Mouse (Mus musculus): ENCODE measurements around the gene Ppp1r3c. TPM values are rescaled to one million over a fixed set of nuclear protein-coding genes. Genes with fewer than 3 reads are reported as not detected.
"Not testable (repeated sequence)": the region's sequence is repeated elsewhere in the genome, so short reads cannot be mapped to it uniquely, and the experiment has no call there.

The Ppp1r3c gene
- total RNA-seq (2015) (not detected in 2 replicates), total RNA-seq (2017) (not detected in 2 replicates)

DNA sequence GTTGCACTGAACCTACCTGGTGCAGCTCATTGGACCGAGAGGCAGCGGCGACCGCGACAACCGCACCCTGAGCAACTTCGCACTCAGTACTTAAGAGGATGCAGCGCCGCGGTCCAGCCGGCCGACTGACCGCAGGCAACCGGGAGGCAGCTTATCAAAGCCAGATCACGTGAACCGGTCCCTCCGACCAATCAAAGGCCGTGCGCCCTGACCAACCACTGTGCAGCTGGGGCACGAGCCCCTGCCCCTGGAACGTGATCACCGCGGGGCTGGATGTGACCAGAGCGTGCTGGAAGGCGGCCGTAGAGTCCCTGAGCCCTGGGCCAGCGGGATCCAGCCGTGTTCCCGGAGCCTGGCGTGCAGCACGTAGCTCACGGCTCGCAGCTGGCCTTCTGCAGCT lies at the start of gene Ppp1r3c:
Gene Ppp1r3c, minus strand, starts transcription at position 117 of the 400 bp plus-strand sequence.
- peak; percentile 54 for ATAC-seq (ENCODE audit: poor library complexity, severe bottlenecking)

DNA sequence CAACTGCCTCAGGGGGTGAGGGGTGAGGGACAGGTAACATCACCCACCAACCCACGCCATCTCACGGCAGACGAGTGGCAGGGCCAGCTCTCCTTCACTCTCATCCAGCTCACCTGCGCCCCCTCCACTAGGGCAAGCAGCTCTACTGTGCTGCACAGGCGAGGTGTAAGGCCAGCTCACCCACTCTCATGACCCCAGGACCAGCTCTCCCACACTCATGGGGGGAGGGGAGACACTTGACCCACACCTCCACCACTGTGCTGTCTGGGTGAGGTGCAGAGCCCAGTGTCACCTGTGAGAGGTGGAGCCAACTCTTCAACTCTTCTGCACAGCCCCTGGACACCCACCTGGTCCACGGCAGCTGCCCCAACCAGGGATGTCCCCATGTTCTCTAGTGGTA lies 46.7 kb upstream of the Ppp1r3c start:
- no peak for ATAC-seq (ENCODE audit: poor library complexity, severe bottlenecking)

DNA sequence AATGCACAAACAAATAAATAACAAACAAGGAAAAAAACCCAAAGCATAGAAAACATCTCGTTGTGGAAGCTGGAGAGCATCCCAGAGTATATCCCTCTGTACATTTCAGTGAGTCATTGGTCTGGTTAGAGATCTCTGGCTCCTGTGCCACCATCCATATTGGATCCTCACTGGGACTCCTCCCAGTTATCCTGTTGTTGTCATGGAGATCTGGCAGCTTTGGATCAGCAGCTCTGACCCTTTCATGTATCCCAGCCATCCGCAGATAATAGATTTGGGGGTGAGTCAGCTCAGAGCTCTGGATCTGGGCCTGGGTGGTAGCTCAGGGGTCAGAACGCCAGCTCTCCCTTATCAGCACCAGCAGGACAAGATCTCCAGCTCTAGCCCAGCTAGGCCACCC lies 46.1 kb upstream of the Ppp1r3c start:
- no peak for ATAC-seq (ENCODE audit: poor library complexity, severe bottlenecking)

DNA sequence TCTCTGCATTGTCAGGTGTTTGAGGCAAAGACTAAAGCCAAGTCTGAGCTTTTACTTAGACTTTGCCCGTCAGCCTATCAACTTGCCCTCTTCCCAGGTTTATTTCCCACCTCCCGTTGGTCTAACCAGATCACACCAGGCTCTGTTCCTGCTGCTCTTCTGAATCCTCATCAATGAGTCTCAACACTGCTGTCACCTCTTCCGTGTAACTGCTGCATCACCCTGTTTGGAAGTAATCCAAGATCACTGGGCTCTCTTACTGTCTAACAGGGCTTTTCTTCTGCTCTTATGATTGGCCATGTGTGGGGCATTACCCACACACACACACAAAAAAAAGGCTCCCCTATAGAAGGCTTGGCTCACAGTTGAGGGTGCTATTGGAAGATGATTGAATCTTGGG lies 45.5 kb upstream of the Ppp1r3c start:
- no peak for ATAC-seq (ENCODE audit: poor library complexity, severe bottlenecking)

DNA sequence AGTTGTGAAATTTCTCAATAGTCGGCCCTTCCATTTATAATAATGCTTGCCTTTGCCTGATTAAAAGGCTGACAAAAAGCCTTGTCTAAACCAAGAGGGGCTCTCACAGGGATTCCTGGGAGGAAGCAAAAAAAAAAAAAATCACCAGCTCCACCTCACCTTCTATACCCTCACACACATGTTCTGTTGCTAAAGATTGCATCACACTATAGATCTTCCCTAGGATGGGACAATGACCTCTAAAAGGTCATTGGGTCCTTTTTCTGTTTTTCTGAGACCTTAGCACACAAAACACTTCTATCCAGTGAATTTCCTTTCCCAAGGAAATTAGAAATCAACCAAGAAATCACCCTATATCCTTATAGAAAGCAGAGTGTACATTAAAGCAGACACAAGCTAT lies 43.9 kb upstream of the Ppp1r3c start:
- ATAC-seq (ENCODE audit: poor library complexity, severe bottlenecking) = no peak

DNA sequence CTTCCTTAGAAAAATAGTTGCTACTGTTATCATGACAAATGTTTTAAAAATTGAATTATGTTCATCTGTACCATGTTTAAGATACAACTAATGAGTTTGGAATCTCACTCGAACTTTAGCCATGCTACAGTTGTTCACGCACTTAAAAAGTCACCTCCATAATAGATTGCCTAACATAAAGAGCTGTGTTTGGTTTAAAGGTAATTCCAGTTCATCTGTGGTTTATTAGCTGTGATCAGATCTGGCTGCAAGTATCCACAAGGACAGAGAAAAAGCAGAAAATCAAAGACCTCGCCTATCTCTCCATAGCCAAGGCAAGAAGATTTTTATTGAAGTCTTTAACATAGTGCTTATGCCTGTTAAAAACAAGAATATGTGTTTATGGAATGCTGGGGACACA lies 43.3 kb upstream of the Ppp1r3c start:
- no peak for ATAC-seq (ENCODE audit: poor library complexity, severe bottlenecking)

DNA sequence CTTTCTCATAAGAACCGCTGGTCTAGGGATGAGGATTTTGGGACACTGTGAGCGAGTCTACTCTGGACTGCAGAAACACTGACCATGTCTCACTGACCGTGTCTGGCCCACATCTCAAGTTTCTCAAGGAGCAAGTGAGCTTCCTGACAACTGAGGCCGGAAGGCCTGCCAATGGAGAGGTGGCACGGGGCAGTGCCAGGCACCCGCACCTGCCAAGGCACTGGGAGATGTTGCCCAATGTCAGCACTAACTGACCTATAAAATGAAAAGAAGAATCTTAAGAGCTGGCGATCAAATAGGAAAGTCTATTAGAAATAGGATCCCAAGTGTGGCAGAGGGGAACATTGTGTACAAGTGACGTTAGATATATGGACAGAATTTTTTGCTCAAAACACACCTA lies 39.1 kb upstream of the Ppp1r3c start:
- ATAC-seq (ENCODE audit: poor library complexity, severe bottlenecking) = no peak

DNA sequence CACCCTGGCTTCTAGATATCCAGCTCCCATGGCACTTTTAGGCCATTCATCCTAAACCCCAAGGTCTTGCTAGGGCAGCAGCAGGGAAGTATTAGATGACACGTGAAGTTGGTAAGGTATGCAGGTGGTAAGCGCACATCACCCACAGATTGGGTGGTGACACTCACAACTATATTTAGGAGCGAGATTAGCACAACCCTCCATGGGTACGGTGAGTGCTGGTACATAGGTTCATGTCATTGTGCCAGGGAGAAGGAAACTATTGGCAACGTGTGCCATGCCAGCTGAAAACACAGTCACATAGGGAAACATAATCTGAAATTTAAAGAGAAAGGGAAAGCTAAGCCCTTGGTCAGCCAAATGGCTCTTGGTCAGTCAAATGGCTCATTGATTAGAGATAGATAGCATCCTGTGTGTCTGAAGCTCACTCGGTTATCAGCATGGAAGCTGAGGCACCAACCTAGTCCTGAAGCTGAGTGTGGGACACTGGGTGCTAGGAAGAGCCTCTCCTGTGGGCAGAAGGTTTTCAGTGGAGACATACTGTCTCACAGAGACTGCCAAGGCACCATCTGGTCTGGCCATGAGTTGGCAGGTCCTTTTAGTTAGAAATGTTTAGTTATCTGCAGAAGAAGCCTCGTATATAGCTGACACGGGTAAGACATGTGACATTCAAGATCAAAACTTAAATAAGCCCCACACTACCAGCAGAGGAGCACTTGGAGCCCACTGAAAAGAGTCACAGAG lies 37.4 kb upstream of the Ppp1r3c start:
- no peak for ATAC-seq (ENCODE audit: poor library complexity, severe bottlenecking)

DNA sequence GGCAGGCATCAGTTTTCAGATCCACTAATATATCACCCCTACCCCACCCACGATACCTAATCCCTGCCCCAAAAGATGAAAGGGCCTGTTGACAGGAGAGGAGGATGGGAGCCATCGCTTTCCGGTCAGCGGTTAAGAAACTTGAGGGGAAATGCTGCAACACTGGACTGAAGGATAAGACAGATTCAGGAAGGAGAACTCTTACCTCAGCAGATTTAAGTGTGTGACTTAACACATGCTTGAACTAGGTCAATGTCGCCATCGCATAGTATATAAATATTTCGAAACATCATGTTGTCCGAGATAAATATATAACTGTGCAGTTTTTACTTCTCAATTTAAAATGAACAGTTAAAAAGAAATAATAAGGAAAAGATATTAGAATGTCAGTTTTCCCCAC lies 31.6 kb upstream of the Ppp1r3c start:
- peak; percentile 77 for ATAC-seq (ENCODE audit: poor library complexity, severe bottlenecking)

DNA sequence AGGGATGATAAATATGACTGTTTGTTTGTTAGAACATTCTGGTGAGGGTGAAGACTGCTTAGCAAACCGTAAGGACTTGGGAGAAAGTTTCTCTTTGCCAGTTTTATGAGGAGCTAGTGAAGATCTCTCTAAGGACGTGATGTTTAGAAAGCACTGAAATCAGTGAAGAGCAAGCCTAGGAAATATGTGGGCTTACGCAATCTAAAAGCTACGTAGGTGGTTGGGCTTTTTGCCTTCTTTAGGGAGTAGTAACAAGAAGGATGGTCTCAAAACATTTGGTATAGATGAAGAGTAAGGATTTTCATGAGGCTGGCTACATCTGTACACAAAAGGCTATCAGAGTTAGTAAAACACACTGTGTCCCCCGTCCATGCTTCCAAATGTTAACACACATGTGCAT lies 28.0 kb upstream of the Ppp1r3c start:
- no peak for ATAC-seq (ENCODE audit: poor library complexity, severe bottlenecking)

DNA sequence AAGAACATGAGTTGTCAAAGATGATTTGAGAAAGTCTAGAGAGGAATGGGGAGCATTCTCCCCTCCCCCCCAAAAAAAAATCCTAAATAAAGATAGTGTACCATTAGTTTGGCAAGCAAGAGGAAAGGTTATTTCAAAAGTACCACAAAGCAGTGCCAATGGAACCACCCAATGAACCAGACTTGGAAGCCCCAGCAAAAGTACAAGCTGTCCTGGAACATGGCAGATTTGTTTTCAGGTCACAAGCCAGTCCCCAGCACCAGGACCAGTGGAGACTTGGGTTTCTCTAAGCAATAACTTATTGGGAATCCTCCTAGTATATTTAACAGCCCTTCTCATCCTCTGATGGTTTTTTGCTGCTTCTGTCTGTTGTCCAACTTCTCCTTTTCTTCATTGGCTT lies 12.5 kb upstream of the Ppp1r3c start:
- no peak for ATAC-seq (ENCODE audit: poor library complexity, severe bottlenecking)

DNA sequence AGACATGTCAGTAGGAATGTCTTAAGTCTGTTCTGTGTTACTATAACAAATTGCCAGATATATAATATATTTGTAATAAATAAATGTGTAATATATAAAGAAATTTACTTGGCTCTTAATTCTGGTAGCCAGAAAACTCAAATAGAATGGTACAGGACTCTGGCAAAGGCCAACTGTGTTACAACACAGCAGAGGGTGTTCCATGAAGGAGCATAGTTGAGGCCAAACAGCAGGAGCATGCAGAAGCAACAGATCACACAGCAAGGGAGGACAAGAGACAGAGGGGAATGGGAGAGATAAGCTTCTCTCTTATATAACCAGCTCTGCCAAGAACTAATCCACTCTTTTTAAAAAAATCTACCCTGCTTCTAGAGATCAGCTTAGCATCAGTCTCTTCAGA lies 5.9 kb upstream of the Ppp1r3c start:
- no peak for ATAC-seq (ENCODE audit: poor library complexity, severe bottlenecking)

DNA sequence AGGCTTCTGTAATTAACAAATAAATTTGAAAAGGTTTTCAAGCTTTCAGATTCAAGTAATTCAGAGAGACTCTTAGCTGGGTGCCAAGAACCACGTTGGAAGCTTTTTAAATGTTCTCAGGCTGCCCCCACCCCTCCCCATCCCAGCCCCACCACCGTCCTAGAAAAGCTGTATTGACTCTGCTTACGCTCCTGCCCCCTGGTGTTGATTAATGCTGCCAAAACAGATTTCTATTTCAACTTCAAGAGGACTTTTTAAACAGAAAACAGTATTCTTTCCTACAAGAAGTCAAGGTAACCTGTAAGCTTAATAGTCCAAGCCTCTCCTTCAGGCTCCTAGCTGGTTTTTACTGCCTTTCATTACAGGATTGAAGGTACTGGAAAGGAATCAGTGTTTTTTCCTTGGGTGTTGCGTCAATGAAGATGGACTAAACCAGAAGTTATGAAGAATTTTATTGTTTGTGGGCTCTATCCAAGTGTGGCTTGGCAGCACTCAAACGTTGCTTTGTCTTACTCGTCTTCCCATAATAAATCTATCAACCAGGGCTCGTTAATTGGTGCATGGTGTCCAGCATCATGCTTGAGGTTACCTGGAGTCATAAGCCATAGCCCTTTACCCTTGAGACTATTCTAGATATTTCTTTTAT lies 3.2 kb upstream of the Ppp1r3c start:
- no peak for ATAC-seq (ENCODE audit: poor library complexity, severe bottlenecking)

DNA sequence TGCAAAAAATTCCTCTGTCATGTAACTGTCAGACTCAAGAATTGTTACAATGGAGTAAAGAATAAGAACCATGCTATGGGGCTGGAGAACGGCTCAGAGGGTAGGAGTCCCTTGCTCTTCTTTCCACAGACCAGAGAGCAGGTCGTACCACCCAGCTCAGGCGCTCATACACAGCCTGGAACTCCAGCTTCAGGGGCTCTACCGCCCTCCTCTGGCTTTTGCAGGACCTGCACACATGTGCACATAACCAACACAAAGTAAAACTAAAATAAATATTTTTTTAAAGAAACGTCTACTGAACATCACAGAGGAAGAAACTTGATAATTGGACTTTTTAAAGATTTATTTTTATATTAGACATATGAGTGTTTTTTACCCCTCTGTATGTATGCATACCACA lies 1.6 kb upstream of the Ppp1r3c start:
- no peak for ATAC-seq (ENCODE audit: poor library complexity, severe bottlenecking)

DNA sequence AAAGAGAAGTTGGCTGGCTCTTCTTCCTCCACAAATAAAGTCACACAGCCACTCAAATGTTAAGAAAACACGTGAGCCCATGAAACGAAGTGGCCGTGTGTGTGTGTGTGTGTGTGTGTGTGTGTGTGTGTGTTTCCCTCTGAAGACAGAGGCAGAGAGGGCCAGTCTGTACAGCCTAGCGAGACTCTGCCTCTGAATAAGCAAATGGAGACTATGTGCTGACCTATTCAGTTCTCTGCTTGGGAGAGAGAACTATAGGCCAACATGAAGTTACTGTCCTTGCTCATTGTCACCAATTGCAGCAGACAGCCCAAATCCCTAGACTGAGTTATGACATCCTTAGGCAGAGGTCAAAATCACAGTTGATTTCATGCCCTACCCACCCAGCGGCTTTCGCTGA lies 634 bp upstream of the Ppp1r3c start:
- no peak for ATAC-seq (ENCODE audit: poor library complexity, severe bottlenecking)

DNA sequence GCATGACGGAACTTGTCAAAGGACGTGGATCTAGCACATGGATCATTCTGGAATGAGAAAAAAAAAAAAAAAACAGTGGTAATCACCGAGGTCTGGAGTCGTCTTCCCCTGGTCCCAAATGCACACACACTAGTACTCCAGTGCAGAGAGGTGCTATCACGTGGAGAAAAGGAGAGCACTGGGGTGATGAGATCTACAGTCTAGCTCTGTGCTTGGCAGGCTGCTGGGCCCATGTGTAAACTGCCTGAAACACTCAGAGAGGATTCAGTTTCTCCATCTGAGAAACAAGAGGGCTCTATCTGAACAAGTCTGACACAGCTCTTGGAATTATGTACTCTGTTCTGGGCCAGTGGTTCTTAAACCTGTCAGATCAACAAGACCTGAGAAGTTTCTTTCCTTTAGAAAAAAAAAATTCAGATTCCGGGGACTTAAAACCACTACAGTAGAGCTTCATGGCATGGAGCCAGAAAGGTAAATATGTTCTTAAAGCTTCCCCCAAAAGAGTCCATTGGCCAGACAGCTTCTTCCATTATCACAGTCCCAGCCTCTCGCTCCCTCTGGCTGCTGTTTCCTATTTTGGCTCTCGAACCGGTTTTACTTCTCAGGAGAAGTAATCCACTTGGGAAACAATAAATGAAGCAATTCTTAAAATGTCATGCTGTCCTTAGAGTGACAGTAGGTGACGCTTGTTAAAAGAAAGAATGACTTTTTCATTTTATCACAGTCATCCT lies 2.0 kb downstream of the Ppp1r3c start:
- ATAC-seq (ENCODE audit: poor library complexity, severe bottlenecking) = no peak

DNA sequence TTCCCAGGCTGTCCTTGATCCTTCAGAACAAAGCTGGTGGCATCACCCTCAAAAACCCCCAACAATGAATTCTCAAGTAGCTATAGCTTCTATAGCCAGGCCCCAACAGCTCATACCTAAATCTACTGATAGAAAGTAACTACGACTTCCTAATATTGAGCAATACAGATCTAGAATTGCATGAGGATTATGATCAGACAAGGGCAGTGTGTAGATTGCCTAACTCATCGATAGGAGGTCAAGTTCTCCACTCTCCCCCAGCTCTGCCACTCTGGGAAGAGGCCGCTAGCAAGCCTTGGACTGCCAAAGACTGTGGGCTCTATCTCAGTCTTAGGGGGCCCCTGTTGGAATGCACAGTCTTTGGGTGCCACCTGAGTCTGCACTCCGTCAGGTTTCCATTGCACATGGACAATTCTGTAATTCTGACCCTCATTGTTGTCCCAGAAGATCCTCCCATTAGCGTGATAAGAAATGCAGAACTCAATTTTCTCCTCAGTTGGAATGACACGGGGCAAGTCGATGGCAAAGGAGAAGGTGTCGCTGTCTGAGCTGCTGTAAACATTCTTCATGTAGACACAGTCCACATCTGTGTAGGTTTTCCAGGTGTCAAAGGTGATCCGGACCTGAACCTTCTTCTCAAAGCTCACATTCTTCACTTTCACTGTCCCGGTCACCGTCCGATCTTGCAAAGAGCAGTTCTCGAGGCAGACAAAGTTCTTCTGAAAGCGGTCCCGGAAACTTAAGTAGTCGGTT lies 3.1 kb downstream of the Ppp1r3c start:
- no peak for ATAC-seq (ENCODE audit: poor library complexity, severe bottlenecking)

DNA sequence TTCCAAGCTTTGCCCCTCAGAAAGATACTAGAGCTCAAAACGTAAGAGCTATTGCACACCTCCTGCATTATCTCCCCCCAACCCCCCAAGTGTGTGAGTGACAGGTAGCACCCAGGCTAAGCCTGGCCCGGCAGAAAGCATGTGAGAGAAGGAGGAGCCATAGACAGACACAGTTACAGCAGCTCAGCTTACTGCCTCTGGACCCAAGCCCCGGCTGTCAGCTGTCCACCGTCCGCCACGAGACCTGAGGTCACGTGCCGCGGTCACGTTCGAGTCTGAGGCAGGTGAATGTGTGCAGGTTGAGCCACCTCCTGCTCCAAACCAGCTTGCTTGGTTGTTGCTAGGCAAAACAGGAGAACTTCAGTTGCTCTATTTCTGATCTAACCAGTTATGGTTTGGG lies 5.1 kb downstream of the Ppp1r3c start:
- ATAC-seq (ENCODE audit: poor library complexity, severe bottlenecking) = no peak

DNA sequence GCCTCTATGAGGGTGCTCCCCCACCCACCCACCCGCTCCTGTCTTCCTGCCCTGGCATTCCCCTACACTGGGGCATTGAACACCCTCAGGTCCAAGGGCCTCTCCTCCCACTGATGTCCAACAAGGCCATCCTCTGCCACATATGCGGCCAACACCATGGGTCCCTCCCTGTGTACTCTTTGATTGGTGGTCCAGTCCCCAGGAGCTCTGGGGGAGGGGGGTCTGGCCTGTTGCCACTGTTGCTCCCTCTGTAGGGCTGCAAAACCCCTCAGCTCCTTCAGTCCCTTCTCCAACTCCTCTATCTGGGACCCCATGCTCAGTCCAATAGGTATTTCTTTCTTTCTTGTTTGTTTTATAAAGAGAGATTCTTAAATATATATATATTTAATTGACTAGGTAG lies 6.0 kb downstream of the Ppp1r3c start:
- not testable (repeated sequence) for ATAC-seq (ENCODE audit: poor library complexity, severe bottlenecking)

DNA sequence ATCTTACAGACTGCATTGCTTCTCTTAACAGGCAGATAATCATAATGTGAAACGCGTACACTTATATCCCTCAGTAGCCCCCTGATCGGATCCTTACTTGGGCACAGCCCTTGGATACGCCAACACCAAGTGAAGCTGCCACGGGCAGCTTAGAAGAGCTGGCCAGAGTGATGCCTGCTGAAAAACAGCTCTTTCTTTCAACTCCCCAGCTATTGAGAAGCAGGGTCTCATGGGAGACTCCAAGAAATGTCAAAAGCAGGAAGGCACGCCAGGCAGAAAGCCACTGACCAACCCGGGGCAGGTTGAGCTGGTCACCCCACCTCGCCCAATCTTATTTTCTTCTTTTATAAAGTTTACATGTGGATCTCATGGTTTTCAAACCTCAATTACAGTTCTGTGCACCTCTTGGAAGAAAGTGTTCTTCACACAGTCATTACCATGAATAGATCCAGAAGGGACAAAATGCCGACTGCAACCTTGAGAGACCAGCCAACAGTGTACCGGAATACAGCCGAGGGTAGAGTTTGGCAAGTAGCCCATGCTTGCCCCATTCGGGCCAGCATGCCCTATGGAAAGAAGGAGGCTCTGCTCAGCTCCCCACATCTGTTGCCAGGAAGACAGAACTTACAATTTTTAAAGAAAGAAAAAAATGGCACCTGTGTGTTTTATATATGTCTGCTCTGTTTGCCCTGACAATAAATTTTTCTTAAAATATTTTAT lies 7.6 kb downstream of the Ppp1r3c start:
- no peak for ATAC-seq (ENCODE audit: poor library complexity, severe bottlenecking)

DNA sequence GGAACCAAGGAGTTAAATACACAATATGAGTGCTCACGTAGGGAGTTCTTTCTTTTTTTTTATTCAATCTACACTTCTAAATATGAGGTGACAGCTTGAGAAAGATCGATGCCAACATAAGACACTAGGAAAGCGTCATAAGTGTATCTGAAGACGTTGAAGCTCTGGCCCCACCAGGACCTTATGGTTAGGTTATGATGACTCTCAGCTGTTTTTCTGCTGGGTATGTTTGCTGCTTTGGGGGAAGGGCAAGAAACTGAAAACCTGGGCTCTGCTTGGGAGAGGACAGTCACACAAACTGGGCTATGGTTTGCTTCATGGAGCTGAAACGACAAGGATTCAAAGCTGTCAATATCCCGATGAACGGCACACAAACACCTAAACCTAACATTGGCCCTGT lies 11.5 kb downstream of the Ppp1r3c start:
- ATAC-seq (ENCODE audit: poor library complexity, severe bottlenecking) = no peak
